Mouse (Mus musculus) liver, embryonic 11.5 days (tissue): ENCODE measurements around the gene Gm10073. TPM values are rescaled to one million over a fixed set of nuclear protein-coding genes. Genes with fewer than 3 reads are reported as not detected.
"Not testable (repeated sequence)": the region's sequence is repeated elsewhere in the genome, so short reads cannot be mapped to it uniquely, and the experiment has no call there.

Experiments used
- ATAC-seq: fragments of 200-750 bp; cut with Nextera tagmentation; replicated peaks from 2 replicates; pipeline ENCODE4 v1.8.0; 2017; ENCODE audit warnings: moderate number of reproducible peaks, mild to moderate bottlenecking, moderate TSS enrichment, moderate library complexity; ENCODE audit not compliant: low FRiP score
- DNase-seq: peaks from one replicate; pipeline ENCODE4 v3.0.0-alpha.2; 2017; ENCODE audit warnings: low spot score
- H3K27ac ChIP-seq: fragments of 300-500 bp; sonication (generic); 2 replicates; pipeline ENCODE4 v1.5.1; 2014; ENCODE audit warnings: mild to moderate bottlenecking, low read depth, low read length, control low read depth
- H3K27me3 ChIP-seq: fragments of 300-500 bp; sonication (generic); replicated peaks from 2 replicates; pipeline ENCODE4 v1.6.1; 2014; ENCODE audit warnings: low read length, mixed read lengths; ENCODE audit not compliant: control insufficient read depth, insufficient read depth
- H3K36me3 ChIP-seq: fragments of 300-500 bp; sonication (generic); 2 replicates; pipeline ENCODE4 v1.6.1; 2014; ENCODE audit warnings: mild to moderate bottlenecking, low read length, moderate library complexity, mixed read lengths; ENCODE audit not compliant: control insufficient read depth, insufficient read depth
- H3K4me1 ChIP-seq: fragments of 300-500 bp; sonication (generic); replicated peaks from 2 replicates; pipeline ENCODE4 v1.6.1; 2014; ENCODE audit warnings: low read length, mixed read lengths; ENCODE audit not compliant: control insufficient read depth, insufficient read depth
- H3K4me2 ChIP-seq: fragments of 300-500 bp; sonication (generic); 2 replicates; pipeline ENCODE4 v1.6.1; 2014; ENCODE audit warnings: mild to moderate bottlenecking, control low read depth, moderate library complexity
- H3K4me3 ChIP-seq: fragments of 300-500 bp; sonication (generic); 2 replicates; pipeline ENCODE4 v1.5.1; 2014; ENCODE audit warnings: low read depth, low read length, control low read depth
- H3K9ac ChIP-seq: fragments of 300-500 bp; sonication (generic); 2 replicates; pipeline ENCODE4 v1.6.1; 2014; ENCODE audit warnings: low read depth, low read length, control low read depth
- H3K9me3 ChIP-seq: fragments of 300-500 bp; sonication (generic); 2 replicates; pipeline ENCODE4 v1.6.1; 2016; ENCODE audit warnings: low read length, inconsistent platforms, mixed read lengths; ENCODE audit not compliant: control insufficient read depth
- WGBS: fragments of 180-500 bp; shearing (Covaris S2); extraction: QIAGEN DNeasy Blood & Tissue Kit; methylation state at CpG from one replicate; pipeline ENCODE4 v1.1.7; 2014; 5-methylcytosine and 5-hydroxymethylcytosine counted together
- polyA plus RNA-seq: library from polyadenylated mRNA; unstranded; fragments of >200 nt; fragmentation: Nextera tagmentation; extraction: Ambion mirVana; gene quantifications from 2 replicates; pipeline ENCODE4 v1.2.1, GENCODE M21; 2014

Gene Gm10073
- polyA plus RNA-seq, 1 experiment from 2014 or later, result 15.4 TPM

GRCm38 (mm10) chr8:106615661-106616299, 42.5 kb upstream of the Gm10073 start:
- no peak overlapping the region for H3K4me2 ChIP-seq
- H3K27ac ChIP-seq, result no peak overlapping the region
- H3K36me3 ChIP-seq, result no peaks in the 10 kb centered on the region
- no peaks in the 10 kb centered on the region; the same call in 1 of the 2 replicates for H3K4me1 ChIP-seq
- no peak overlapping the region for H3K4me3 ChIP-seq
- ATAC-seq, result no peak
- no peaks in the 10 kb centered on the region for H3K9me3 ChIP-seq
- H3K27me3 ChIP-seq, result 0 out of 2 replicates have a peak, but pooled peaks cover 2% of the 10 kb centered on the region
- no peak overlapping the region for H3K9ac ChIP-seq
- 69% methylated on average over 10 of the region's 10 CpGs for WGBS
- no peak for DNase-seq

GRCm38 (mm10) chr8:106614704-106615103, 41.4 kb upstream of the Gm10073 start:
- H3K36me3 ChIP-seq, result no peaks in the 10 kb centered on the region
- no peaks in the 10 kb centered on the region for H3K9me3 ChIP-seq
- no peak overlapping the region for H3K9ac ChIP-seq
- ATAC-seq (no peak), DNase-seq (no peak)
- WGBS, result 65% methylated on average over 5 of the region's 5 CpGs
- H3K4me3 ChIP-seq, result no peak overlapping the region
- H3K27ac ChIP-seq, result no peak overlapping the region
- no peaks in the 10 kb centered on the region; the same call in 1 of the 2 replicates for H3K4me1 ChIP-seq
- H3K27me3 ChIP-seq, result 0 out of 2 replicates have a peak, but pooled peaks cover 2% of the 10 kb centered on the region
- H3K4me2 ChIP-seq, result no peak overlapping the region

- Histone ChIP-seq H3K27me3 (peaks cover 3% of the 10 kb centered on the region), H3K4me1 (no peaks in the 10 kb centered on the region; the same call in 1 of the 2 replicates), H3K9ac (no peak overlapping the region), H3K4me3 (no peak overlapping the region), H3K4me2 (no peak overlapping the region), H3K9me3 (no peaks in the 10 kb centered on the region), H3K36me3 (no peaks in the 10 kb centered on the region), H3K27ac (no peak overlapping the region)
- 42% methylated on average over 3 of the region's 3 CpGs for WGBS
- no peak for DNase-seq
- no peak for ATAC-seq
Observed at GRCm38 (mm10) chr8:106612047-106612446, 38.8 kb upstream of the Gm10073 start.

- Histone ChIP-seq H3K36me3 (no peaks in the 10 kb centered on the region), H3K4me3 (no peak overlapping the region), H3K9ac (no peak overlapping the region), H3K4me1 (no peaks in the 10 kb centered on the region; the same call in 1 of the 2 replicates), H3K27ac (no peak overlapping the region; the same call in 1 of the 2 replicates), H3K4me2 (no peak overlapping the region), H3K9me3 (no peaks in the 10 kb centered on the region), H3K27me3 (peaks cover 12% of the 10 kb centered on the region)
- WGBS, result 53% methylated on average over 9 of the region's 9 CpGs
- DNase-seq, result no peak
- ATAC-seq, result no peak
Observed at GRCm38 (mm10) chr8:106610958-106611640, 37.8 kb upstream of the Gm10073 start.

GRCm38 (mm10) chr8:106609076-106609903, 36.0 kb upstream of the Gm10073 start:
- Histone ChIP-seq H3K9ac (no peak overlapping the region), H3K4me1 (no peaks in the 10 kb centered on the region; the same call in 1 of the 2 replicates), H3K36me3 (no peaks in the 10 kb centered on the region), H3K9me3 (no peaks in the 10 kb centered on the region), H3K27me3 (peaks cover 29% of the 10 kb centered on the region), H3K4me2 (no peak overlapping the region), H3K27ac (no peak overlapping the region), H3K4me3 (no peak overlapping the region)
- DNase-seq, result no peak
- ATAC-seq, result no peak
- 61% methylated on average over 7 of the region's 7 CpGs for whole genome bisulfite sequencing

- Histone ChIP-seq H3K4me1 (peaks cover 4% of the 10 kb centered on the region; the same call in 1 of the 2 replicates), H3K27me3 (peaks cover 38% of the 10 kb centered on the region), H3K4me2 (no peak overlapping the region), H3K36me3 (no peaks in the 10 kb centered on the region), H3K9ac (no peak overlapping the region), H3K27ac (no peak overlapping the region), H3K9me3 (no peaks in the 10 kb centered on the region), H3K4me3 (no peak overlapping the region)
- 46% methylated on average over 3 of the region's 3 CpGs for WGBS
- ATAC-seq, result no peak
- no peak for DNase-seq
Observed at GRCm38 (mm10) chr8:106608425-106608824, 35.2 kb upstream of the Gm10073 start.

- WGBS, result 83% methylated on average over 3 of the region's 4 CpGs
- peaks cover 44% of the 10 kb centered on the region for H3K27me3 ChIP-seq
Observed at GRCm38 (mm10) chr8:106607783-106608182, 34.5 kb upstream of the Gm10073 start.

GRCm38 (mm10) chr8:106606601-106607145, 33.4 kb upstream of the Gm10073 start:
- Histone ChIP-seq H3K9me3 (no peaks in the 10 kb centered on the region), H3K4me2 (no peak overlapping the region), H3K36me3 (no peaks in the 10 kb centered on the region), H3K27me3 (peaks cover 54% of the 10 kb centered on the region), H3K4me1 (peaks cover 10% of the 10 kb centered on the region; the same call in 1 of the 2 replicates), H3K4me3 (no peak overlapping the region), H3K27ac (no peak overlapping the region), H3K9ac (no peak overlapping the region)
- DNase-seq, result no peak
- WGBS, result 24% methylated on average over 15 of the region's 15 CpGs
- no peak for ATAC-seq

More at GRCm38 (mm10) chr8:106607783-106608182, 34.5 kb upstream of the Gm10073 start:
- DNase-seq, H3K36me3 ChIP-seq, H3K4me2 ChIP-seq, H3K9ac ChIP-seq, H3K4me1 ChIP-seq, H3K27ac ChIP-seq, ATAC-seq, H3K9me3 ChIP-seq, H3K4me3 ChIP-seq: not testable (repeated sequence)
